Mouse (Mus musculus): ENCODE measurements around the gene Olfr94. TPM values are rescaled to one million over a fixed set of nuclear protein-coding genes. Genes with fewer than 3 reads are reported as not detected.
A peak's percentile ranks its signal among the peaks of the same experiment; 100 is the strongest.
"Not testable (repeated sequence)": the region's sequence is repeated elsewhere in the genome, so short reads cannot be mapped to it uniquely, and the experiment has no call there.

Olfr94 gene
- not detected in 2 replicates for polyA plus RNA-seq (2015; fragmentation: Nextera tagmentation; extraction: Ambion mirVana)

GRCm38 (mm10) chr17:37200894-37201293 lies at the start of gene Olfr94:
TSS of gene Olfr94 (minus strand) at chr17:37200994.
- Histone ChIP-seq H3K4me3 (replicated peaks) (no peak within 1 kb of the TSS), H3K9me3 (no peaks in the 10 kb centered on the region), H3K27me3 (peaks cover 32% of the 10 kb centered on the region), H3K27ac (no peak within 1 kb of the TSS), H3K4me1 (replicated peaks) (0 out of 2 replicates have a peak, but pooled peaks cover 6% of the 10 kb centered on the region), H3K4me2 (replicated peaks) (no peak within 1 kb of the TSS), H3K9ac (replicated peaks) (no peak within 1 kb of the TSS), H3K36me3 (no peaks in the 10 kb centered on the region)
- 87% methylated on average over 2 of the region's 2 CpGs for WGBS
- no peak for ATAC-seq

- ATAC-seq, result no peak
- Histone ChIP-seq H3K4me3 (replicated peaks) (no peak overlapping the region), H3K36me3 (no peaks in the 10 kb centered on the region), H3K27ac (no peak overlapping the region), H3K4me1 (replicated peaks) (no peaks in the 10 kb centered on the region), H3K4me2 (replicated peaks) (no peak overlapping the region), H3K9me3 (no peaks in the 10 kb centered on the region), H3K27me3 (no peaks in the 10 kb centered on the region), H3K9ac (replicated peaks) (no peak overlapping the region)
- WGBS, result 5% methylated on average over 1 of the region's 1 CpGs
Observed at GRCm38 (mm10) chr17:37250544-37250943, 49.8 kb upstream of the Olfr94 start.

- Histone ChIP-seq H3K4me3 (replicated peaks) (no peak overlapping the region), H3K36me3 (no peaks in the 10 kb centered on the region), H3K4me2 (replicated peaks) (no peak overlapping the region), H3K9ac (replicated peaks) (no peak overlapping the region), H3K4me1 (replicated peaks) (no peaks in the 10 kb centered on the region), H3K27me3 (no peaks in the 10 kb centered on the region), H3K9me3 (no peaks in the 10 kb centered on the region), H3K27ac (no peak overlapping the region)
- ATAC-seq, result no peak
Observed at GRCm38 (mm10) chr17:37249460-37249859, 48.7 kb upstream of the Olfr94 start.

- Histone ChIP-seq H3K4me2 (replicated peaks) (no peak overlapping the region), H3K4me1 (replicated peaks) (no peaks in the 10 kb centered on the region), H3K9ac (replicated peaks) (no peak overlapping the region), H3K27me3 (no peaks in the 10 kb centered on the region), H3K27ac (no peak overlapping the region), H3K9me3 (no peaks in the 10 kb centered on the region), H3K4me3 (replicated peaks) (no peak overlapping the region), H3K36me3 (no peaks in the 10 kb centered on the region)
- ATAC-seq, result no peak
- WGBS, result 30% methylated on average over 5 of the region's 5 CpGs
Observed at GRCm38 (mm10) chr17:37246715-37247114, 45.9 kb upstream of the Olfr94 start.

DNA sequence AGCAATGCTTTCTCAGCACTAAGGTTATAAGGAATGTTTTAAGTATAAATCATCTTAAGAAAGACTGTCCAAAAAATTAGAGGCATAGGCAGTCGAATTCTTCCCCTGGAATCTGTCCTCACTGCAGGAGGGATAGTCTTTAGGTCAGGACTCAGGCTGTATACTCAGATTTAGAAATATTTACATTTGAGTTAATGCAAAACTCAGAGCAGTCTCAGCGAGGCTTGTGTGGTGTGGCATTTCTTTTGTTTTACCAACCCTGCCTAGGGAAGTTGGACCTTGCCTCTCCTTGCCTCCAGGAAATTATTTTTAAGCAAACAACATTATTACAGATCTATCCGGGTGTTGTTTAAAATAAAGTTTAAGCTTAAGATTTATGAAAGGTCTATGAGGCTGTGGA lies 41.4 kb upstream of the Olfr94 start:
- H3K9ac ChIP-seq (replicated peaks), result no peak overlapping the region
- H3K9me3 ChIP-seq, result no peaks in the 10 kb centered on the region
- no peak overlapping the region for H3K27ac ChIP-seq
- H3K4me2 ChIP-seq (replicated peaks), result no peak overlapping the region
- no peaks in the 10 kb centered on the region for H3K4me1 ChIP-seq (replicated peaks)
- no peaks in the 10 kb centered on the region for H3K36me3 ChIP-seq
- H3K4me3 ChIP-seq (replicated peaks), result no peak overlapping the region
- WGBS, result 57% methylated on average over 3 of the region's 3 CpGs
- no peak for ATAC-seq
- no peaks in the 10 kb centered on the region for H3K27me3 ChIP-seq

DNA sequence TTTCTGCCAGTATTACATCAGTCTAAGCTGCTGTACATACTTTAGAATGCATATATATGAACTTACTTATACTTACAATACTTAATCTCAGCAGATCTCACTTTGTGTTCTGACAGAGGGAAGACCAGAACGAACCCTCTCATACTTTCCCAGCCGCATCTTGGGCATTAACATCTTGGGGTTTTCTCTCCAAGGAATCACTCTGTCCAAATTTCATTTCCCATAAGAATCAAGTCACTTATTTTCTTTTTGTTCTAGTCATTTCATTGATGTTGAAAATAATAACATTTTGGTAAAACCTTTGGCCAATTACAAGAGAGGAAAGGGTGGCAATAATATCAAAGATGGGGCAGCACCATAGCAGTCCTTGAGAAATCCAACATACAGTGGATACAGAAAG lies 36.4 kb upstream of the Olfr94 start, which contains the start of gene Olfr97:
TSS of gene Olfr97 (minus strand) at position 101 of the 400 bp plus-strand sequence.
- not testable (repeated sequence) for H3K27me3 ChIP-seq; H3K27ac ChIP-seq; H3K4me1 ChIP-seq (replicated peaks); H3K9me3 ChIP-seq; H3K4me3 ChIP-seq (replicated peaks); ATAC-seq; H3K9ac ChIP-seq (replicated peaks); H3K36me3 ChIP-seq; H3K4me2 ChIP-seq (replicated peaks)
- WGBS, result 90% methylated on average over 2 of the region's 2 CpGs

- no peak overlapping the region for H3K4me2 ChIP-seq (replicated peaks)
- H3K4me3 ChIP-seq (replicated peaks), result no peak overlapping the region
- H3K27ac ChIP-seq, result no peak overlapping the region
- no peak overlapping the region for H3K9ac ChIP-seq (replicated peaks)
- no peak for ATAC-seq
- WGBS, result 21% methylated on average over 1 of the region's 1 CpGs
- H3K27me3 ChIP-seq, result no peaks in the 10 kb centered on the region
- H3K4me1 ChIP-seq (replicated peaks), result no peaks in the 10 kb centered on the region
- no peaks in the 10 kb centered on the region for H3K36me3 ChIP-seq
- 0 out of 2 replicates have a peak, but pooled peaks cover 2% of the 10 kb centered on the region for H3K9me3 ChIP-seq
Observed at GRCm38 (mm10) chr17:37221879-37222278, 21.1 kb upstream of the Olfr94 start.

DNA sequence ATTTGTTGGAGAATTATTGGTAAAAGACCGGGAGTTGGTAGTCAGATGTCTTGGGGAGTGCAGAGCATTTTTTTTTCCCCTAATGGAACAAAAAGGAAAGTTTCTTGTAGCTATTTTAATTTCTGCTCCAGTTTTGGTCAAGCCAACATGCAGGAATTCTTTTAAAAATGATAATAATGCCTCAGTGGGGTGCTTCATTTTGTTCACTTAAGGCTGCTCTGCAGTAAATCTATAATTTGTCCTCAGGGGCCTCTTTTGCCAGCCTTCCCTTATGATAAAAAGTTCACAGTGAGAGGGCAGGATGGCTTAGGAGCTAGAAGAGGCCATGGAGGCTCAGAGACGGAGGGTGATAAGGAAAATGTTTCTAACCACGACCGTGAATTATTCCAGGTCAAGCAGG lies 19.1 kb upstream of the Olfr94 start, which contains the start of gene Olfr96:
TSS of gene Olfr96 (plus strand) at position 301 of the 400 bp plus-strand sequence.
- no peaks in the 10 kb centered on the region for H3K36me3 ChIP-seq
- H3K4me3 ChIP-seq (replicated peaks), result no peak within 1 kb of the TSS
- no peaks in the 10 kb centered on the region for H3K27me3 ChIP-seq
- no peak within 1 kb of the TSS for H3K27ac ChIP-seq
- no peaks in the 10 kb centered on the region for H3K4me1 ChIP-seq (replicated peaks)
- no peak for ATAC-seq
- no peak within 1 kb of the TSS for H3K4me2 ChIP-seq (replicated peaks)
- H3K9ac ChIP-seq (replicated peaks), result no peak within 1 kb of the TSS
- 61% methylated on average over 4 of the region's 4 CpGs for WGBS
- 0 out of 2 replicates have a peak, but pooled peaks cover 2% of the 10 kb centered on the region for H3K9me3 ChIP-seq

DNA sequence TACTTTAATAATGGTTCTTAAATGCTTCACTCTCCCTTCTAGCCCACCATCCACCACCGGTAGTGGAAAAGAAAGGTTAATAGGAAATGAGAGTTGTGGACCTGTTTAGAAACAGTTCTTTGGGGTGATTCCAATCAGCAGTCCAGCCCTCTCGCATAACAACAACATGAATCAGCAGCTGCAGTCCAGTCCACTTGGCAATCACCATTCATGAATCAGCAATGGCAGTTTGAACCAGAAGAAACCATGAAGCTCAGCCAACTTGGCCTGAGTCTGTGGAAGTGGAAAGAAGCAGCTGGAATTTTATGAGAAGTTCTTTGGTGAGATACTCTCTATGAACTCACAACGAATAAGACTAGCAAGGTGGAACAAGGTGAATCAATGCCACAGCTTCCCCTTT lies 17.7 kb upstream of the Olfr94 start:
- Histone ChIP-seq H3K4me1 (replicated peaks) (no peaks in the 10 kb centered on the region), H3K27ac (no peak overlapping the region), H3K4me2 (replicated peaks) (no peak overlapping the region), H3K9ac (replicated peaks) (no peak overlapping the region), H3K9me3 (0 out of 2 replicates have a peak, but pooled peaks cover 2% of the 10 kb centered on the region), H3K27me3 (no peaks in the 10 kb centered on the region), H3K36me3 (no peaks in the 10 kb centered on the region), H3K4me3 (replicated peaks) (no peak overlapping the region)
- 87% methylated on average over 3 of the region's 3 CpGs for WGBS
- ATAC-seq, result no peak

- Histone ChIP-seq H3K4me3 (replicated peaks) (no peak within 1 kb of the TSS), H3K4me1 (replicated peaks) (0 out of 2 replicates have a peak, but pooled peaks cover 3% of the 10 kb centered on the region), H3K9me3 (0 out of 2 replicates have a peak, but pooled peaks cover 2% of the 10 kb centered on the region), H3K9ac (replicated peaks) (no peak within 1 kb of the TSS), H3K27me3 (peaks cover 14% of the 10 kb centered on the region; the same call in 1 of the 2 replicates), H3K4me2 (replicated peaks) (no peak within 1 kb of the TSS), H3K36me3 (no peaks in the 10 kb centered on the region), H3K27ac (no peak within 1 kb of the TSS)
- WGBS, result 78% methylated on average over 3 of the region's 3 CpGs
- ATAC-seq, result no peak
Observed at GRCm38 (mm10) chr17:37213018-37213417, 12.2 kb upstream of the Olfr94 start, which contains the start of gene Olfr95. TSS of gene Olfr95 (minus strand) at chr17:37213118.

DNA sequence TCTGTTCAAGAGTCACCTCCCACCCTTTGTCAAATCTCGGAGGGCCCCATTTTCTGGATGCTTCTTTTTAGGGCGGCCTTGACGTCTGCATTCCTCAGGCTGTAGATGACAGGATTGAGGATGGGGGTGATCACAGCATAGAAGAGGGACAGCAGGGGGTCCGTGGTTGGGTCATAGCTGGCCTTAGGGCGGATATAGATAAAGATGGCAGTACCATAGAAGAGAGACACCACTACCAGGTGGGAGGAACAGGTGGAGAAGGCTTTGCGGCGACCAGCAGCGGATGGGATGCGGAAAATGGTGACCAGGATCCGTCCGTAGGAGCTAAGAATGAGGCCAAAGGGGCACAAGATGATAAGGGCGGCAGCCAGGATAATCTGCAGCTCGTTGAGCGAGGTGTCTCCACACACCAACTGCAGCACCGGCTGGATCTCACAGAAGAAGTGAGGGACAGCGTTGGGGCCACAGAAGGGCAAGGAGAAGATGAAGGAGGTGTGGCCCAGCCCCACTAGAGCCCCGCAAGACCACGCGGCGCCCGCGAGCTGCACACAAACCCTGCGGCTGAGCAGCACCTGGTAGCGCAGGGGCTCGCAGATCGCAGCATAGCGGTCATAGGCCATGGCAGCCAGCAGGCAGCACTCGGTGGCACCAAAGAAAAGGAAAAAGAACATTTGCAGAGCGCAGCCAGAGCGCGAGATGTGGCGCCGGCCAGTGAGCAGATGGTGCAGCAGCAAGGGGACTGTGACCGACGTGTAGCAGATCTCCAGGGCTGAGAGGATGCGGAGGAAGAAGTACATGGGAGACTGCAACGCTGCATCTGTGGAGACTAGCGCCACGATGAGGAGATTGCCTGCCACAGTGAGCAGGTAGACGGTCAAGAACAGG lies 10.3 kb upstream of the Olfr94 start:
- Histone ChIP-seq H3K4me1 (replicated peaks) (0 out of 2 replicates have a peak, but pooled peaks cover 3% of the 10 kb centered on the region), H3K27me3 (peaks cover 14% of the 10 kb centered on the region; the same call in 1 of the 2 replicates), H3K27ac (no peak overlapping the region), H3K4me3 (replicated peaks) (peak overlapping the region; percentile 44), H3K9ac (replicated peaks) (peak overlapping the region; percentile 64), H3K4me2 (replicated peaks) (peak overlapping the region; percentile 67), H3K9me3 (no peaks in the 10 kb centered on the region), H3K36me3 (no peaks in the 10 kb centered on the region)
- 21% methylated on average over 40 of the region's 40 CpGs for WGBS
- ATAC-seq, result peak; percentile 84

DNA sequence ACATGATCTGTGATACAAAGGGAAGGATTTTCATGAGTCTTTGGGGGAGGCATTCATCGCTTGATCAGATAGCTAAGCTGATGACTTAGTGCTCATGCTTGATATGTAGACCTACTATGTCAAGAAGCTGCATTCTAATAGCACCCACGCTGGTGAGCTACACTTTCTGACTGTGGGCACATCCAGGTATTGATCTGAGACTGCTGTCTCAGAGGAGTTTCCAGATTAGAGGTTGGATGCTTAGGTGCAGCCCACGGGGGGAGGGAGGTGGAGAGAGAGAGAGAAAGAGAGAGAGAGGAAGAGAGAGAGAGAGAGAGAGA lies 3.1 kb upstream of the Olfr94 start:
- no peaks in the 10 kb centered on the region for H3K9me3 ChIP-seq
- no peaks in the 10 kb centered on the region for H3K36me3 ChIP-seq
- WGBS, result 31% methylated on average over 3 of the region's 3 CpGs
- no peaks in the 10 kb centered on the region for H3K4me1 ChIP-seq (replicated peaks)
- ATAC-seq, result peak; percentile 68
- H3K9ac ChIP-seq (replicated peaks), result no peak overlapping the region
- no peak overlapping the region for H3K27ac ChIP-seq
- H3K4me3 ChIP-seq (replicated peaks), result no peak overlapping the region
- H3K4me2 ChIP-seq (replicated peaks), result no peak overlapping the region
- H3K27me3 ChIP-seq, result peaks cover 4% of the 10 kb centered on the region

Measured in midbrain, embryonic 13.5 days (tissue).